Mouse (Mus musculus) heart, postnatal 0 days (tissue): ENCODE measurements around the gene Rraga.
"Not testable (repeated sequence)": the region's sequence is repeated elsewhere in the genome, so short reads cannot be mapped to it uniquely, and the experiment has no call there.

Experiments used
- CTCF ChIP-seq: IDR thresholded peaks from 2 replicates; pipeline ENCODE4 v1.5.1; 2016; ENCODE audit warnings: antibody characterized with exemption, control low read depth, low read depth
- EP300 ChIP-seq: IDR thresholded peaks from 2 replicates; pipeline ENCODE4 v1.6.1; 2016; ENCODE audit warnings: antibody characterized with exemption, low read depth

GRCm38 (mm10) chr4:86626496-86626895 lies 51.0 kb downstream of the Rraga start:
- not testable (repeated sequence) for TF ChIP-seq CTCF, EP300
